ENCODE assay signal across 9 mouse cellular contexts in the genomic region with DNA sequence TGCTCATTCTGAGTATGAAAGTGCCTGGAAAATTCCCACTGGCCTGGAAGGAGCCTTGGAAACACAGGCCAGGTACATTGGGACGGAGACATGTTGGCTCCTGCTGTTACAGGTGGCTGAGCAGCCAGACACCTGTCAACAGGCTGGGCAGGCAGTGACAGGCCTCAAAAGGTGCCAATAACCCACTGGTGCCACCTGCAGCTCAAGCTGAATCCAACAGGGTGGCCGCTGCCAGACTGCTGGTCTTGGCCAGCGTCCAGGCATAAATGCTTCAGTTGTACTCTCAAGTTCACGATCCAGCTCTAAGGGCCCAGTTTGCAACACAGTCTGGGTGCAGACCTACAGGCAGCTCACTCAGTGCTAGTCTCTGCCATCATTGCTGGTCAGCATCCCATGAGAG. TPM values are rescaled to one million over a fixed set of nuclear protein-coding genes. Genes with fewer than 3 reads are reported as not detected.
A peak's percentile ranks its signal among the peaks of the same experiment; 100 is the strongest.
DNase-seq lines count a peak whose midpoint lies in the region; ATAC-seq and TF ChIP-seq lines count a peak whose summit lies in the region.
"Had no signal": no experiment of that assay in that cellular context is flagged by ENCODE, and none has a peak within 500 bp of the region (broad histone marks: within the 10 kb centered on the region; RNA-seq: fewer than 3 reads in every experiment).

No protein-coding gene starts in this region.

- peak; percentile 41; the same call in 1 of the 2 replicates for ATAC-seq in forebrain, embryonic 12.5 days (ENCODE audit: low FRiP score)
- peak; percentile 98 for ATAC-seq in heart, postnatal 0 days (ENCODE audit: insufficient read depth, low read depth)
- peak; percentile 79 for ATAC-seq in megakaryocyte-erythroid progenitor cell, adult 5-6 weeks (replicated peaks; ENCODE audit: low FRiP score, low TSS enrichment, poor library complexity, severe bottlenecking)

- no peak overlapping the region for H3K9ac ChIP-seq in forebrain, embryonic 12.5 days
- no peak overlapping the region for H3K9ac ChIP-seq in heart, postnatal 0 days (replicated peaks; ENCODE audit: low read depth, low read length)

- no peaks in the 10 kb centered on the region for H3K27me3 ChIP-seq in forebrain, embryonic 12.5 days
- H3K27me3 ChIP-seq in heart, postnatal 0 days (ENCODE audit: control insufficient read depth, insufficient read depth, low read length) = no peaks in the 10 kb centered on the region

- peaks cover 9% of the 10 kb centered on the region; the same call in 1 of the 2 replicates for H3K4me1 ChIP-seq in forebrain, embryonic 12.5 days
- H3K4me1 ChIP-seq in heart, postnatal 0 days (ENCODE audit: control insufficient read depth, insufficient read depth) = peaks cover 11% of the 10 kb centered on the region; the same call in 1 of the 2 replicates

- WGBS in forebrain, embryonic 12.5 days = 65% methylated on average over 4 of the region's 4 CpGs
- 24% methylated on average over 4 of the region's 4 CpGs for WGBS in heart, postnatal 0 days

- H3K4me2 ChIP-seq in forebrain, embryonic 12.5 days = no peak overlapping the region
- H3K4me2 ChIP-seq in heart, postnatal 0 days (ENCODE audit: low read depth, low read length) = no peak overlapping the region

- H3K9me3 ChIP-seq in forebrain, embryonic 12.5 days = no peaks in the 10 kb centered on the region
- H3K9me3 ChIP-seq in heart, postnatal 0 days (replicated peaks; ENCODE audit: control insufficient read depth, low read length) = no peaks in the 10 kb centered on the region
- H3K9me3 ChIP-seq: G1E had no signal

- peak; percentile 25 to 26 for DNase-seq in left cerebral cortex, adult 18-20 months (ENCODE audit: low spot score in 2 of 2)
- no peak for DNase-seq in left cerebral cortex, postnatal 36 days (ENCODE audit: low spot score in 2 of 2)
- DNase-seq in adrenal gland, adult 18-20 months (ENCODE audit: low spot score in 2 of 2) = peak; percentile 48 to 58
- peak; percentile 86 for DNase-seq in heart, postnatal 0 days (ENCODE audit: low spot score)
- DNase-seq in layer of hippocampus, adult 8-10 months (ENCODE audit: low spot score in 2 of 2) = peak; percentile 56 to 65
- no peak for DNase-seq in natural killer cell, adult 2 months (ENCODE audit: low spot score in 2 of 2)

- H3K4me3 ChIP-seq in forebrain, embryonic 12.5 days (replicated peaks) = no peak overlapping the region
- no peak overlapping the region for H3K4me3 ChIP-seq in heart, postnatal 0 days (ENCODE audit: low read depth, low read length)

- H3K36me3 ChIP-seq in forebrain, embryonic 12.5 days (replicated peaks) = no peaks in the 10 kb centered on the region
- H3K36me3 ChIP-seq in heart, postnatal 0 days (replicated peaks; ENCODE audit: control insufficient read depth, insufficient read depth, low read length) = no peaks in the 10 kb centered on the region; the same call in 1 of the 2 replicates

- intact Hi-C loops in left cerebral cortex, postnatal 36 days (cut with DNase I) = no loop called here

- peak; percentile 68 for TF ChIP-seq CTCF in heart, postnatal 0 days (IDR thresholded peaks at IDR 0.05; ENCODE audit: low read depth)

- H3K27ac ChIP-seq in forebrain, embryonic 12.5 days = no peak overlapping the region
- peak overlapping the region; percentile 22 for H3K27ac ChIP-seq in heart, postnatal 0 days (ENCODE audit: low read depth)

- no peak; the same call in 1 of the 2 replicates for TF ChIP-seq EP300 in heart, postnatal 0 days (IDR thresholded peaks at IDR 0.05; ENCODE audit: low read depth)

RNA-seq across cellular contexts. Expression of a gene that starts 10.7 kb away (rescaled TPM):
- total RNA-seq in left cerebral cortex, adult 18-20 months (2021) = 10 to 100 TPM; 36.7 to 40.9 TPM
- 10 to 100 TPM; 28.8 to 32.1 TPM for total RNA-seq in left cerebral cortex, postnatal 36 days (2021)
- total RNA-seq in adrenal gland, adult 18-20 months (2021) = 10 to 100 TPM; 41.6 to 52.9 TPM
- polyA plus RNA-seq in forebrain, embryonic 12.5 days (2016; fragmentation: Nextera tagmentation; extraction: Ambion mirVana) = 4.6 and 6.3 TPM in 2 replicates
- total RNA-seq in heart, postnatal 0 days (2014; rRNA removed; ENCODE audit: low replicate concordance) = 28.8 and 52.6 TPM in 2 replicates
- polyA plus RNA-seq in heart, postnatal 0 days (2015; fragmentation: Nextera tagmentation; extraction: Ambion mirVana) = 23.4 and 26.7 TPM in 2 replicates
- 10 to 100 TPM; 44.2 to 47.8 (median 45.5) TPM for total RNA-seq in layer of hippocampus, adult 8-10 months (2022)
- 15.9 and 24.0 TPM in 2 replicates for total RNA-seq in megakaryocyte-erythroid progenitor cell, adult 5-6 weeks (2014; fragmentation: Nextera tagmentation)
- 18.0 and 31.5 TPM in 2 replicates for total RNA-seq in megakaryocyte-erythroid progenitor cell, adult 5-6 weeks (2017)

Comparison
In these comparisons a context has a peak if more than half of its experiments do, and no peak if none do; other contexts are left out.
1. DNase-seq: peak in left cerebral cortex, adult 18-20 months (2 of 2), adrenal gland, adult 18-20 months (2 of 2), heart, postnatal 0 days (single experiment) and layer of hippocampus, adult 8-10 months (2 of 2); none in left cerebral cortex, postnatal 36 days (0 of 2) and natural killer cell, adult 2 months (0 of 2).
2. ATAC-seq: peak in every context shown above with its lines; median percentile 98 in heart, postnatal 0 days; 79 in megakaryocyte-erythroid progenitor cell, adult 5-6 weeks; 41 in forebrain, embryonic 12.5 days.